Mouse (Mus musculus): ENCODE data around the gene Gm8265. TPM values are rescaled to one million over a fixed set of nuclear protein-coding genes. Genes with fewer than 3 reads are reported as not detected.
"Not testable (repeated sequence)": the region's sequence is repeated elsewhere in the genome, so short reads cannot be mapped to it uniquely, and the experiment has no call there.

Gene Gm8265
- polyA plus RNA-seq (2015; fragmentation: Nextera tagmentation; extraction: Ambion mirVana) = not detected in 2 replicates

DNA sequence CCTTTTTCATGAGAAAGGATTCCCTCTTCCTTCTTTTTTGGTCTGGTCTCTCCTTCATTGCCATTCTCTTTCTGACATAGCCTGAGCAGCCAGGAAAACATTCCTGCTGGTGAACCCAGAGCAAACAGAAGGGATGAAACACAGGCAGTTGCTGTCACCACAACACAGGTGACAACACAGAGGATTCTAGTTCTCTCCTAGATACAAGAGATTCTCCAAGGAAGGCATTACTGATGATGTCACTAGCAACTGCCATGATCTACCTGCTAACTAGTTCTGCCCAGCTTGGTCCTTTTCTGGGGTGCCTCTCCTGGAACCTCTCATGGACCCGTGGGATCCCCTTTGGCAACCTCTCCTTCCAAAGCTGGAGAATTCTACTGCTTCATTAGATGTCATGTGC, at the start of gene Gm8265:
TSS of gene Gm8265 (minus strand) at position 101 of the 400 bp plus-strand sequence.
- no CpG with 5 or more reads among the region's 1 CpGs for WGBS (ENCODE audit: insufficient replicate concordance)
- not testable (repeated sequence) for H3K9ac ChIP-seq; H3K9me3 ChIP-seq (replicated peaks)

More for the DNA sequence above, at the start of gene Gm8265:
- ATAC-seq (ENCODE audit: insufficient read depth); H3K4me2 ChIP-seq; H3K36me3 ChIP-seq (replicated peaks); H3K4me3 ChIP-seq (replicated peaks); H3K4me1 ChIP-seq (replicated peaks); H3K27me3 ChIP-seq; H3K27ac ChIP-seq (replicated peaks): not testable (repeated sequence)

Other genes with a start within 250 kb of the Gm8265 start
- gene Gm3500, start 244.0 kb downstream of the Gm8265 start, polyA plus RNA-seq (2015; fragmentation: Nextera tagmentation; extraction: Ambion mirVana) = not detected in 2 replicates
- gene Gm3194, start 177.6 kb downstream of the Gm8265 start, polyA plus RNA-seq (2015; fragmentation: Nextera tagmentation; extraction: Ambion mirVana) = not detected in 2 replicates
- gene Gm8246, start 155.2 kb downstream of the Gm8265 start, polyA plus RNA-seq (2015; fragmentation: Nextera tagmentation; extraction: Ambion mirVana) = not detected in 2 replicates
- not detected in 2 replicates for gene Gm3187, start 148.8 kb downstream of the Gm8265 start, polyA plus RNA-seq (2015; fragmentation: Nextera tagmentation; extraction: Ambion mirVana)
- not detected in 2 replicates for gene Gm3488, start 131.4 kb downstream of the Gm8265 start, polyA plus RNA-seq (2015; fragmentation: Nextera tagmentation; extraction: Ambion mirVana)
- gene Gm3532, start 94.5 kb downstream of the Gm8265 start, polyA plus RNA-seq (2015; fragmentation: Nextera tagmentation; extraction: Ambion mirVana) = not detected in 2 replicates
- not detected in 2 replicates for gene Gm9603, start 54.4 kb upstream of the Gm8265 start, polyA plus RNA-seq (2015; fragmentation: Nextera tagmentation; extraction: Ambion mirVana)
- gene Gm3373, start 108.5 kb upstream of the Gm8265 start, polyA plus RNA-seq (2015; fragmentation: Nextera tagmentation; extraction: Ambion mirVana) = not detected in 2 replicates
- not detected in 2 replicates for gene Gm3383, start 175.0 kb upstream of the Gm8265 start, polyA plus RNA-seq (2015; fragmentation: Nextera tagmentation; extraction: Ambion mirVana)
- gene Gm3424, start 197.3 kb upstream of the Gm8265 start, polyA plus RNA-seq (2015; fragmentation: Nextera tagmentation; extraction: Ambion mirVana) = not detected in 2 replicates
- gene Gm8237, start 247.4 kb upstream of the Gm8265 start, polyA plus RNA-seq (2015; fragmentation: Nextera tagmentation; extraction: Ambion mirVana) = not detected in 2 replicates